Mouse (Mus musculus) frontal cortex, postnatal 36 days (tissue): ENCODE measurements around the gene 1700086D15Rik.
A peak's percentile ranks its signal among the peaks of the same experiment; 100 is the strongest.

ENCODE experiments used
- DNase-seq, 2 experiments: peaks; one replicate each; pipeline ENCODE4 v3.0.0; 2022; ENCODE audit warnings: low spot score in 2 of 2

The 1700086D15Rik gene

DNA sequence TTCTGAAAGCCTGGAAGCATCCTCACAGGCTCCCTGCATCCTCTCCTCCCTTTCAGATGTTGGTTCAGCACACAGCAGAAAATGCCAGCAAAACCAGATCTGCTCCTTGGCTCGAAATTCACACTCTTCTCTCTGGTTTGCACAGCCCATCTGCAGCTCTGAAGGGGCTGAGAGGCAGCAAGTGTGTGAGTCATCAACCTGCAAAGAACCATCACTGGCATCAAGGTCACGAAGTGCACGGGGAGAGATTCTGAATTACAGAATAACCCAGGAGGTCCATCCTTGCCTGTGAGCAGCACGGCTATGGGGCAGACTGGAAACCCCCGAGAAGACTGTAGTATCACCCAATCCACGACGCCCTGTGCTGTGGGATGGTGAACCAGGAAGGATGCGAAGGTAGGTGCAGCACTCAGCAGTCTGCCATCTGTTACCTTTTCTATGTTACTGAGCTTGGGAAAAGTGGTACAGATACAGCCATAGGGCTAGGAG lies 24.4 kb downstream of the 1700086D15Rik start:
- peak; percentile 66 to 70 for DNase-seq

DNA sequence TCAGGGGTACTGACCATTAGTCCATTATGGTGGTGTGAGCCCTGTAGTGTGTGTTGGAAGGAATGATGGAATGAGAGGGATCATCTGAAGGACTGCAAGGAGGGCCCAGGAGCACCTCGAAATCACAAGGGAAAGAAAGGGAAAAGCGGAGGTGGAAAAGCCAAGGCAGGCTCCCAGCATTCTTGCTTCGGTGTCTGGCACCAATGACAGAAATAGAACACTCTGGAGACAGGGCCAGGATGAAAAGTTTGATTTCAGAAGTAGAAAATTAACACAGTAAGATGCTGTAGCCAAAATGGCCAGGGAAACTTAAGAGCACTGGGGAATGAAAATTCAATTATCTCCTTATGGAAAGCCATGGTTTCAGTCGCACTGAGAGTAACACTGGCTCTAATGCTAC lies 26.0 kb downstream of the 1700086D15Rik start:
- peak in 1 of 2 experiments; percentile 47 for DNase-seq

DNA sequence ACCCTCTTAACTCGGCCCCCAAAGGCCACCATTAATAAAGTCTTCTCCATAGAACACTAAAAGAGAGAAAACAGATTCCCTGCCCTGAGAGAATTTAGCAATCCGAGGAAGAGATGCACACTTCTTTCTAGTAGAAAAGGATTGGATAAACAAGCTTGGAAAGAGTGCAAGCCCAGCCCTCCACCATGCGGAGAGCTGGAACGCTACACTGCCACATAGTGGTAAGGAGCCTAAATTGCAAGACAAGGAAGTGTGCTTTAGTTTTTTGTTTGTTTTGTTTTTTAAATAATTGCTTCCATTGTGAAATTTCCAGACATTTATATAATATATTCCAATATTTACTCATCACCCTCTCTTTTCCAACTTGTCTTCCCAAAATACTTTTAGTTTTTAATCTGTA lies 30.6 kb downstream of the 1700086D15Rik start:
- DNase-seq, result no peak

DNA sequence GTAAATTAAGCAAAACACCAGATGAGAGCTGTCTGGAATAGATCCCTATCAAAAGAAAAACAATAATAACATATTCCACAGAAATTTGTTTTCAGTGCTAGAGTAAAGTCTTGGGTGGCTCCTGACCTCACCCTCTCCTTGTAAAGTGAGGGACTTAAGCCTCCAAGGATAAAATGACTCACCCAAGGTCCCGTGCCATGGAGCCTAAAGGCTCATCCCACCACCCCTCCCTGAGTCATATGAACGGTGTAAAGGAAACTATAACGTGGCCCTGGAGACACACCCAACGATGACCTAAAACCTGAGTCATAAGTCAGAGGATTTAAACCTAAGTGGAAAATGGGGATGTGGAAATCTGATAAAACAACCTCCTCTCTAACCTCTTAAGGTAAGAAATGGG lies 31.0 kb downstream of the 1700086D15Rik start:
- no peak for DNase-seq

DNA sequence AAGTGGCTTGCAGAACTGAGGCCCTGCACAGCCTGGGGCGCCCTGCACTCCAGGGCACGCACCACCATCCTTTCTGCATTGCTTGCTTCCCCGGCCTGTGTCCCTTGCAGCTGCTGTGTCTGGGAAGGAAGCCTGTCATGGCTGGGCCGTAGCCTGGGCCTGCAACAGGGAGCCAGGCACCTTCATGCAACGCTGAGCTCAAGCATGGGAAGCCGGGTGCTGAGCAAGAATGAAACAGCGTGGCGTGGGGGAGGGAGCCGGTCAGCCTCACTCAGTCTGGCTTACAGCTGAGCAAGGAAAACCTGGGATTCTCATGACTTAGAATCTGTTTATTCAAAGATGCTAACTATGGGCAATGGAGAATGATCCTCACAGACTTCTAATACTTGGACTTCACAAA lies 33.1 kb downstream of the 1700086D15Rik start:
- DNase-seq, result peak; percentile 51 to 53

DNA sequence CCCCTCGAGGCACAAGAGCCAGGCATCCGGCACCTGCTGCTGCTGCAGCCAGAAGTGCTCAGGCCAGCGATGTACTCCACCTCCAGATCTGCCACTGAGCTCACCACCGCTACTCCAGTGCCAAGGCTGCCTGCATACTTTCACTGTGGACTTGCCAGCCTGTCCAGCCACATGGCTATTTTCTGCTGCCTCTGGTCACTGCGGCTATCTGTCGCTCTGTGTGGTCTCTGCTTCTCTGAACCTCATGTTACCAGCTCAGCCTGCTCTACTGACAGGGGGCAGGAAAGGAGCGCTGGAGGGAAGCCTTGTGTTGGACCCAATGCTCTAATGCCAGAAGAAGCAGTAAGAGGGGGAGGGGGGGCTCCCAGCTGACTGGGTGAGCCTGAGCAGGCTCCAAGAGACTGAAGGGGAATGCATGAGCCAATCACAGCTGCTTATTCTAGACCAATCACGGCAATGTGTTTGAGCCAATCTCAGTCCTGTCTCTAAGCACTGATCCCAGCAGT lies 34.7 kb downstream of the 1700086D15Rik start:
- DNase-seq, result peak in 1 of 2 experiments; percentile 42

DNA sequence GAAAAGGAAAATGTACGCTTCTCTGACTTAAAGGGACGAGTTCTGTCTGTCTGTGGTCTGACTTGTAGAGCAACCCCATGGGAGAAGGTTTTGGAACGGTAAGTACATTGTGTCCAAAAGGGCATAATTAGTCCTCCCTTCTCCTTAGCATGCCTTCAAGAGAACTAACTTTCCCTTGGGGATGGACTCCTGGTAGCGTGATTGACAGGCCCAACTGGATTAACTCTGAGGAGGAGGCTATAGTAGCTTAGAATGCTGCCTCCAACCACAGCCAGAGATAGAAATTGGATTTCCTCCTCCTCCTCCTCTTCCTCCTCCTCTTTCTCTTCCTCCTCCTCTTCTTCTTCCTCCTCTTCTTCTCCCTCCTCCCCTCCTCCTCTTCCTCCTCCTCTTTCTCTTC lies 39.4 kb downstream of the 1700086D15Rik start:
- DNase-seq, result no peak

DNA sequence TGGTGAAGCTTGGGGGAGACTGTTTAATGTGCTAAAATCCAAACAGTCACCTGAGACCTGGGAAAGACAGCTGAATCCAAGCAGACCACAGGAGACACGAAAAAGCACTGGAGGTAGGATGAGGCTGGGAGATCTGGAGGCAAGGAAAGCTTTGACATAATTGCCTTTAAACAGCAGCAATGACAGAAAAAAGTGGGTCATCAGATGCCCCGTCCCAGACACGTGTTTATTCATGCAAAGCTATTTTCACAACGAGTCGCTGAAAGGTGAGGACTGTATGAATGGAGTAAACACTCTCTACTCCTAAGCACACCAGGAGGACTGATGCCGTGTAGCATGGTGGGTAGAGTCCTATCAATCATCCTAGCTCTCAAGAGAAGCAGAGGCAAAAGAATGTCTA lies 43.9 kb downstream of the 1700086D15Rik start:
- no peak for DNase-seq

DNA sequence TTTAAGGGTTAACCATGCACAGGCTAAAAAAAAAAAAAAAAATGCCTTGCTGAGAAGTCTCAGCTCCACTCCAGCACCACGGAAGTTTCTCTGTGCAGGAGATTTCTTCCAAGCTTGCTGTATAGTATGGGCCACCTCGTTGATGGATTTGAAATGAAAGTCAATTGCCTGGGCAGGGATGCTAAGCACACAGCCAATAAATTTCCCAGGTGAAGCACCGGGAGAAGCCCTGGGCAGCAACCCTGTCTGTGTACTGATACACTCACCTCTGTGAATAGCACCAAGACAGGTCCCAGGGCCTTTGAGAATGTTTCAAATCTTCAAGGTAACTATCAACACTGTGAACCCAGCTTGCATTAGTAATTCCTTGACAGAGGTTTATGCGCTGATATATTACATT lies 47.6 kb downstream of the 1700086D15Rik start:
- no peak for DNase-seq

DNA sequence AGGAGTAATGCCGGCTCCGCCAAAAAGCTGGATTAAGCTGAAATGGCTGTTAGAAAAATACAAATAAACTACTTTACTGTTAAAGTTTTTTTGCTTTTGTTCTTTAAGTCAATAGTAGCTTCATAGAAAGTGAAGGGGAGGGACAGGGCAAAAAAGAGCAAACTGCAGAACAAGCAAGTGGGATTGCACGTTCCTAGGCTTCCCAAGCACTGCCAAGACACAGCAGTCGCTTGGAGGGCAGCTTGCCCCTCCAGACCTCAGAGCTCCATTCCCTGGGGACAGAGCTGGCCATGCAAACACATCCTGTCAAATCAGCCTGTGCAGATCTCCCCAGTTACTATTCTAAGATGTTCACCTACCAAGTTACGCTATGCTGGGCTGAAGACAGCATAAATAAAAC lies 48.0 kb downstream of the 1700086D15Rik start:
- no peak for DNase-seq

DNA sequence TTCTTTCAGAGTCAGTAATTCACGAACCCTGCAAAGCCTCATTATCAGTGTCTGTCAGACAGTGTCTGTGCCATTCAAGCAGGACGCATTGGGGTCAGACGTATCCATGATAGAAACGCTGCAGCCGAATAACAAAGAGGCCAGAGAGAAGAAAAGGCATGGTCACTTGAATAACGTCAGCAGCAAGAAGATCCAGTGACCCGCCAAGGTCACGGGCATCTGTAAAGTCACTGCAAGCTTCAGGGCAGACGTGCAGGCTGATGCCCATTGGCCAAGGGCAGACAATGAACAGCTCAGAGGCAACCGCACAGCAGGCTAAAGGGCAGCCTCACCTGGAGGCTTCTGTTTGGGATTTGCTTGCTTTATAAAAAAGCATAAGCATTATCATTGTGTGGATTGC lies 49.6 kb downstream of the 1700086D15Rik start:
- no peak for DNase-seq

DNA sequence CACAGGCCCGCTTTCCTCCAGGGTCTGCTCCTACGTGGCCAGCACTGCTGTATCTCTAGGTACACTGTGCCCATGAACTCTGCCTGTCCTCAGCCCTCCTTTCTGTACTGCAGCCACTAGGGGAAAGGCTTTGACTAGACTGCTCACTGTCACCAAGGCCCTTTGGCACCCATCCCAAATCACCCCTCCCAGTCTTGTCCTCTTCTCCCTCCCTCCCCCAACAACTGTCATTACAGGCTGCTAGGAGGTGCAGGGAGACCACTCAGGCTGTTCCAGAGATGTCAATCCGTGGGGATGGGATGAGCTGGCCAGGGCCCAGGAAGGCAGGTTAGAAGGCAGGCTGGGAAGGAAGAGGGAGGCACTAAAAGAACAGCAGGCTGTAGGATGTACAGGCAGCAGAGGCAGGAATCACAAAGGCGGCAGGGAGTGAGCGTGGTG lies 51.9 kb downstream of the 1700086D15Rik start:
- DNase-seq, result peak in 1 of 2 experiments; percentile 24

DNA sequence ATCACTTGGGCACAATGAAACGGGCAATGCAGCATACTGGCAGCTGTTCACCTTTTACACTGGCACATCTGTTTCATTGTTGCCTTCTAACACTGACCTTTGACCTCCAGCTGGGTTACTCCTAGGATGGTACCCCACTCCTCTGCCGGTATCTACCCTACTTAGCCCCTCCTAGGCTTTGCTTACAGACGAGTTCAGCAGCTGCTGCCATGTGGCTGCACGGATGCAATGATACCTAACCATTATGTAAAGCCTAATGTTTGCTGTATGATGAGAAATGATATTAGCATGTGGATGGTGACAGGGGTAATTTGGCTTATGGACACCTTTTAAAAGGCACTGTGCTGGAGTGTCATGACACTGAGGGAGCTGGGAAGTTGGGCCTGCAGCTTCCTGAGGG lies 52.5 kb downstream of the 1700086D15Rik start:
- DNase-seq, result no peak

DNA sequence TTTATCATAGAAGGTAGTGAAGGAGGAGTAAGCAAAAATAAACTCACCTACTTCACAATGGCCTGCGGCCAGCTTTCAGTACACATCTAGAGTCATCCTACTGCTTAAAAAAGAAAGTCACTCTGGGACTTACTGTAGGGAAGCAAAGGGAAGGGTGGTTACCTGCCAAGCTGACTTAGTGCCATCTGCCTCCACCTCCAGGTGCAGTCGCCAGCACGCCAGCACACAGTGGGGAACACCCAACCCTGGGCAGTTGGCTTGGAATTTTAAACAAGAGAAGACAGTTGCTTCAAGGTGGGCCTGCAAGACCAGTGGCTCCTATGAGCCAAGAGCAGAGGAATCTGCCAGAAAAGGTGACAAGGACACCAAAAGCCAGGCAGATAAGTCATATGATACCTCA lies 55.6 kb downstream of the 1700086D15Rik start:
- no peak for DNase-seq
